Mouse (Mus musculus) layer of hippocampus, adult 9-10 months (tissue): ENCODE measurements around the gene Babam2.
"Not testable (repeated sequence)": the region's sequence is repeated elsewhere in the genome, so short reads cannot be mapped to it uniquely, and the experiment has no call there.

Experiments used
- DNase-seq: peaks from one replicate; pipeline ENCODE4 v3.0.0; 2022; ENCODE audit warnings: low spot score

Babam2 gene

DNA sequence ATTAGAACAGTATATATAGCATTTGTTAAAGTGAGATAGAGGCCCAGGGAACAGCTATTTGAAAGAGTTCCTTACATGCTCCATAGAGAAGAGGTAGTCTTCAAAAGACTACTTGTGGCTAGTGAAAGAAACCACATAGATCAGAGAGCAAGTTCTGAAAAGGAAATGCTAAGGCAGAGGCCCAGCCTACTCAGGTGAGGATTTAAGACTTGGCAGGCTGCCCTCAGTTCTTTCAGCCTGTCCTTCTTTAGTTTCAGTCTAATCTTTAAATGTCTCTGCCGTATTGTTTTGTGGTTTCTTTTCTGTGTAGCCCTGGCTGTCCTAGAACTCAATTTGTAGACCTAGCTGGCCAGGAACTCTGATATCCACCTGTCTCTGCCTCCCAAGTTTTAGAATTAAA, 134.1 kb downstream of the Babam2 start:
- no peak for DNase-seq

DNA sequence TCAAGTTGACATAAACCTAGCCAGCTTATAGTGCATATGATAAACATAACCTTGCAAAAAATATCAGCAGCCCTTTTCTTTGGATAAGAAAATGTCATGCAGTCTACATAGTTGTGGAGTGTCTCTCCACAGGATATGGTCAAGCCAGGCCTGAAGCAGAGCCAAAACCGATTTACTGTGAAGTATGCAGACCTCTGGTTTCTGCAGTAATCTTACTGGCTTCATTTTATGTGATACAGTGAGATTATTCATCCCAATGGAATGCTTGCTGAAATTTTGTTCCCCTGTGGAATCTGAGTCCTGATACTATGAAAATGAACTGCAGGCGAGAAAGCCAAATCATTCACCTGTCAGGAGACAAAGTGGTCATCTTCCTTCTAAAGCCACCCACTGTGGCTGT, 138.2 kb downstream of the Babam2 start:
- no peak for DNase-seq

DNA sequence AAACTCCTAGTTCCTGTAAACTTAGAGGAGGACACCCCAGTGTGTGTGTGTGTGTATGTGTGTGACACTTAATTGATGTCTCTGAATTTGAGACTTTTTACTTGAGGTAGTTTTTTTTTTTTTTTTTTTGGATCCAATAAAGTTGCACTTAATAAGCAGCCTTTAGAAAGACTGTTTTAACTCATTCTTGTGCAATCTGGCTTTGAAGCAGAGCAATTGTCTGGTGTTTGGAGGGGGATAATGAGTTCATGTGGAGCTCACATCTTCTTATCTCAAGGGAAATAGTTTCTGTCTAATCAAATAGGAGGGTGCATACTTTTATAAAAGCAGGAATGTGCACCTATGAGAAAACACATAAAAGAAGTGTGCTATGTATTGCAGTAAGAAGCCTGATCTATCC, 142.5 kb downstream of the Babam2 start:
- DNase-seq = no peak

DNA sequence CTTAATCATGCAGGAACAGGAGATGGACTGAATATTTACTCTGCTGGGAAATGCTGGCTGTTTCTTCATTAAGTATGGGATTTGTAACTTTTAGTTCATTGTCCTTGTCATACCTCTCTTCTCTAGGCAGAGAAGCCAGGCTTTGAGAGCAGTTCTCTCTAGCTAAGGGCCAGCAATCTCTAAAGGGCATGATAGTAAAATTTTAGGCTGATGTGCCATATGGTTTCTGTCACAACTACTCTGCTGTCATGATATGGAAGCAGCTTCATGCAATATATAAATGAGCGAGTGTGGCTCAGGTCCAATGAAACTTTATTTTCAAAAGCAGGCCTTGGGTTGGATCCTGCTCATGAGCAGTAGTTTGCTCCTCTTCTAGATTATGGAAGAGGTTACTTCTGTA, 142.9 kb downstream of the Babam2 start:
- DNase-seq = no peak

DNA sequence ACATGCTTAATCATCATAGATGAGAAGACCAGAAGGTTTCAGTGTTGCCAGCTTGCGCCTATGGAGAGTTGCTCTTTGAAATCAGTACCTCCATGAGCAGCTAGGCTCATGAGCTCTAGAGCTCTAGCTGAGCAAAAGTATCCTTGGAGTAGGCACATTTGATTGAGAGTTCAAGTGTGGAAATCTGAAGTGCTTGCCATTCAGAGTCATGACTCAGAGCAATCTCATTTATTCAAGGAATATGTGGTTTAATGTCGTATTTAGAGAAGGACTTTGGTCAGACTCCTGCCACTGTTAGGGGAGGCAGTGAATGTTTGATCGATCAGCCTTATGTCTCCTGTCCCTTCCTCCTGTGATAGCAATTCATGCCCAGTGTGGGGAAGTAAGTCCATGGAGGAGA, 147.4 kb downstream of the Babam2 start:
- no peak for DNase-seq

DNA sequence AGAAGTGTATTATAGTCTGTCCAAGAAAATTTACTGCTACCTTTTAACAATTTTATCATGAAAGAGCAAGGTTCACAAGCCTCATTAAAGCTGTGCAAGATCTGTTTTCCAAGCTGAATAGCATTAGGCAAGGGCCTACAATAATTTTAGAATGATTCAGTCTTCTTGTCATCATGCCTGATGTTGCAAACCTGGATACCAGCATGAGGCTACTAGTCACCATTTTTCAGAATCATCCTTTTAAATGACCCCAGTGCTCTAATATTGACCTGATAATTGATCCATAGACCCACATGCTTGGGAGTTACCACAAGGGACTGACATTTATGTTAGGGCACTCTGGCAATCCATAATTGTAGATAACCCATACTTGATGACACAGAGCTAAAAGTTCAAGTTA, 149.5 kb downstream of the Babam2 start:
- no peak for DNase-seq

DNA sequence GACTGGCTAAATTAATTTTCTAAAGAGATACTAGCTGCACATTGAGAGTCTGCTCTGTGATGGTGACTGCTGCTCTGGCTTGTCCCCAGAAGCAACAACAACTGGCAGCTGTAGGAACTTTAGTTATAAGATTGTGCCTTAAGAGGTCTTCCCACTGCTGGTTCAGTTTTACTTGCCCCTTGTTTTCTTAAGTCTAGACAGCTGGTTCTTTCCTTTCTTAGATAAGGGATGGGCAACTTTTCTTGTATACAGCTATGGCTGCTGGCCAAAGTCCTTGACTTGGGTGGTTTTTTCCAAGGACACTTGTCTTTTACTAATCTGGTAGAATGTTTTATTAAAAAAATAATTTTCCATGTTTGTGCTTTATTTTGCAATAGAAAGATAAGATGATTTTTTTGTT, 151.5 kb downstream of the Babam2 start:
- DNase-seq = no peak

DNA sequence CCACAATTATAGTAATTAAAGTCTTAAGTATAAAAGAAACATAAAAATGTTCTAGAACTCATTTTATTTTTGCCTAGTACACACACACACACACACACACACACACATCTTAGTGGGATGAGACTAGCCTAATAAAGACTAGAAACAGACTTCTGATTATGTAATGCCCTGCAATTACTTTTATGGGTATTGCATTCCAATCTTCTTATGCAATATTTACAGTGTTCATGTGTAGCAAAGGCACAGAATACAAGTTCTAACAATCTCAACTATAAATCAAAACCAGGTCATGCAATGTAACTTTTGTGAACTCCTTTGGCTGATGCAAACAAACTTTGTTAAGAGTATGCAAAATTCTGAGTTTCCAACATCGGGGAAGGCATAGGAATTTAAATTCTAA, 155.3 kb downstream of the Babam2 start:
- DNase-seq = no peak

DNA sequence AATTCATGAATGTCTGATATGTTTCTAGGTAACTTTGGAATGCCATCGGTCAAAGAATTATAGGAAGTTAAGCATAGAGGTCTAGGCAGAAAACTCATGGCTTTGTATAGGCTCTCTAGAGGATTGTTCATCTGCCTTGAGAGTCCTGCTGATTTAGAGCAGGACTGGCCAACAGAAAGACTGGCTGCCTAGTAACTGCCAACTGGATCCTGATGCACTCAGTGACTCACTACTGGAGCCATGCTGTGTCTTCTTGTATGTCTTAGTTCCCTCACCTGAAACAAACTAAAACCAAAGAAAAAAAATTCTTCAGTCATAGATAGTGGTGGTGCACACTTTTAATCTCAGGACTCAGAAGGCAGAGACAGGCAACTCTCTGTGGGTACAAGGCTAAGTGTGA, 156.3 kb downstream of the Babam2 start:
- no peak for DNase-seq

DNA sequence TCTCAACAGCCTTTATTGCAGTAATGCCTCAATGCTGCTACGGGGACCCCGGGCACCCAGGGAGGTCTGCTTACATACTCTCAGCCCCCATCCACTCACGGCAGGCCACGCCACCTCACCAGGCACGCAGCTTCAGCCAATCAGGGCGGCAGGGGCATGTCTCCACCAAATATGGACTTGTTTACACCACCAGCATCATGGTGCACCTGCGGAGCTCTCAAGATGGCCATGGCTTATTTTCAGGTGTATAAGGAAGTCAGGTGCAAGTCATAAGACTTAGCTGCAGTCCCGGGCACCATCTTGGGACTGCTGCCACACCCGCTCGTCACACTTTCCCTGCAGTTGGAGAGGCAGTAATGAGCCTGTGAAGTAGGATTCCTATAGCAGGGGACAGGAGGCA, 161.4 kb downstream of the Babam2 start:
- not testable (repeated sequence) for DNase-seq

DNA sequence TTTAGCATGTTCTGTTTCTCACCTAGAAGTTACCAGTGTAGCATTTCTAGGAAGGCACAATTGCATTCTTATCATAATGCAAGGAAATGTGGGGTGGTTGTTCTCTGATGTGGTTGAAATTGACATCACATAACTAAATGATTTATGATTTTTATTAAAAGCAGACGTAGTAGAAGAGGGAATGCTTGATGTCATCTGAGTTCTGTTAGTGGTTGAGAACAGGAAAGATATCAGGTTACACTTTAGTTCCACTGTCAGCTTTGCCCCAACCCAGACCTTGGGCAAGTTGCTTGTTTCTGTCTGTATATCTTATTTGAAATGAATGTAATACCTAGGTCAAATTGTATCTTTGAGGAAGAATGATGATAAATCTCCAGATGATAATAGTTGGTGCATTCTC, 162.9 kb downstream of the Babam2 start:
- DNase-seq = no peak

DNA sequence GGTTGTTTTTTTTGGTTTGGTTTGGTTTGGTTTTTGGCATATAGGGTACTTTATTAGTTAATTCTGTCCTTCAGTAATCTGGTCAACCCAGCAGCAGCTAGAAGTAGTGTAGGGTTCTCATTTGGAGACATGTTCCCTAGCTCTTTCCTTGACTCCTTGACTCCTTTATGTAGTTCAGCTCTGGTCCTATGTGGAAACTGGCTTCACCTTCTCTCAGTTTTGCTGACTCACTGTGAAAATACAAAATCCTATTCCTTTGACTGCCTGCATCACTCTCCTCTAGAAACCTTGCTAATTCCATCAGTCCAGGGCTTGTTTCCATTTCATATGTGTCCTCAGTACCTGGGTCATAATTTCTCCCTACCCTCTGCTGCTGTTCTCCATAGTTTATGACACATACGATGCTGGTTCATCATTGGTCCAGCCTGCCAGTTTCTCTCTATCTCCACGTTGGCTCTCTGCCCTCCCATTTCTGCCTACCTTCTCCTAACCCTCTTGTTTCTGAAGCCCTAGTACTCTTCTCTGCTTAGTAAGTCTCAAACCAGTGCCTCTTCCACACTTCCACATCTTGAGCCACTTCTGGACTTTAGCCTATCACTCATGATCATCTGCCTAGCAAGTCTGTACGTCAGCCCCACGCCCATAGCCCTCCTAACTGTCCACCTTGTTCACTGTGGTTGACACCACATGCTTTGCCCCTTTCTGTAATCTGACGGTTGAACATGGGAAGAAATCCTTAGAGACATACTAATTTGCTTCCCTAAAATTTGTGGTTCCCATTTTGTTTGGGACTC, 163.5 kb downstream of the Babam2 start:
- no peak for DNase-seq

DNA sequence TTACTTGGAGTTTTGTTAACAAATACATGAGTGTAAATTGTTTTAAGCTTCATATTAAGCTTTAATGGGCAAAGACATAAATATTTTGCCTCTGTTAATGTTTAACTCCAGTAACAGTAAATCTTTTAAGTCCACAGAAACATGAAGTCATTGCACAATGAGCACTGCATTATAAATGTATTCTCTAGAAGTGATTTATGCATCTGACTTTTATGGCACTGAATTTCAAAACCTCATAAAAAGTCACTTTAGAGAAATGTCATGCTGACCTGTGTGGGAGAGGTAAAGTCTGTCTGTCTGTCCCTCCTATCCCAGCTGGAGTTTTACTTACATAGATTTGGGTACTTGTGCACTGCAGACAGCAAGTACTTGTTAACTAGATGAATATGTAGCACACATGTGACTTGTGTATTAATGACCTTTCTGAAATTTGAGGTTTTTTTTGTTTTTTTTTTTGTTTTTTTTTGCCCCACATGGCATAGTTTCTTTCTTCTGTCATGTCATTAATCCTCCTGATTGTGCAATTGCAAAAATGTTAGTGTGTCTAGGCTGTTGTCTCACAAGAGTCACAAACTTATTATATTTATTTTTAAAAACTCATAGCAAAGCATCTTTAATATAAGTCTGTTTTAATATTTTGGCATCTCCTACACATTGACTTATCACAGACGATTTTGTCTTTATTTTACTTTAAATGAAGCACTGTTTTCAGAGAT, 165.4 kb downstream of the Babam2 start:
- DNase-seq = no peak

DNA sequence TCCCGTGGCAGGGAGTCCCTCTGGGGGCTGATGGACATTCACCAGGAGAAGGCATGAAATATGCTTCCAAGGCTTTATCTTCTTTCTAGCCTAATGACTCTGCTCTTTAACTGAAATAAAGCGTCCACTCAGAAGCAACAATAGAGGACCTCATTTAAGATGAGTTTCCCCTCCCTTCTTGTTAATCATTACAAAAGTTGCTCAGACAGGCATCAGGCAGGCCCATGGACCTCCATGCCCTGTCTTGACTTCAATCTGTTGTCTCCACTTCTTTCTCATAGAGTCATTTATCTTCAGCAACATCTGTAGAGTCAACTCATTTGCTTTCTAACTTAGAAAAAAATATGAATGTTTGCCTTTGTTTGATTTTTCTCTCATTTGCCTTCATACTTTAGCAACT, 166.6 kb downstream of the Babam2 start:
- DNase-seq = no peak

DNA sequence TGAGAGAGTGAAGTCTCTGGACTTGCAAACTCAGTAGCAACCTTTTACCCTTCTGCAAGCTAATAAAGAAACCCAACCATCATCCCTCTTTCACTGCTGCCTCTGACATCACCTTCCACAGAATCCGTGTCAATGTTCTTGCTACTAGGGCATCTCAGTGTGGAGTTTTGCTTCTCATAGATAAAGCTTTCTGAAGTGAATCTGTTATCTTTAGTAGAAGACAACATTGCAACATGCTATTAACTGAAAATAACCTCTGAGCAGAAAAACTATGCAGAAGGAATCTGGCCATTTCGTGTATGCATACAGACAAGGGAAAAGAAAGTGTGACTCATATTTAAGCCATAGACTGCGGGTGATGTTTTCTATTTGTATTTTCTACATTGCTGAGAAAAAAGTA, 168.6 kb downstream of the Babam2 start:
- no peak for DNase-seq

DNA sequence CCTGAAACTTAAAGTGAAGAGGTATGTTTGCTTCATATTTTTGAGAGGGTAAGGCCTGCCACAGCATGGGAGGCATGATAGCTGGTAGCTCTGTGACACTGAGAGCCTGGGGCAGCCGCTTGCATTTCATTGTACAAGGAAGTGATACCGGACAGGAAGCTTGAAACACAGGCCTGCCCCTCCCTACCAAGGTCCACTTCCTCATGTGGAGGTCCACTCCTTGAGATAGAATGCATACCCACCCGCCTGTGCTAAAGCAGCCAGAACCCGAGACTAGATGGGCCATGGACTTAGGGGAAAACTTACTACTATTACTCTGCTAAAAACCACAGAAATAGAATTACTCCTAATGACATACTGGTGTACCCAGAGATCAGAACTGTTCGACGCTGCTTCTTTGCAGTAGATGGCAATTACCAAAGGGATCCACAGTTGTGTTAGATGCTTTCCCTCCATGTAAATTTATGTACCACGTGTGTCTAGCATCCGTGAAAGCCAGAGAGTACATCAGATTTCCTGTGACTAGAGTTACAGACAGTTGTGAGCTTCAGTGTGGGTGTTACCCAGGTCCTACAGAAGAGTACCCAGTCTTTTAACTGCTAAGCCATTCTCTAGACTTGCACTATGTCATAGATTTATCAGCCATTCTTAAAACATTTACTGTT, 173.5 kb downstream of the Babam2 start:
- no peak for DNase-seq

DNA sequence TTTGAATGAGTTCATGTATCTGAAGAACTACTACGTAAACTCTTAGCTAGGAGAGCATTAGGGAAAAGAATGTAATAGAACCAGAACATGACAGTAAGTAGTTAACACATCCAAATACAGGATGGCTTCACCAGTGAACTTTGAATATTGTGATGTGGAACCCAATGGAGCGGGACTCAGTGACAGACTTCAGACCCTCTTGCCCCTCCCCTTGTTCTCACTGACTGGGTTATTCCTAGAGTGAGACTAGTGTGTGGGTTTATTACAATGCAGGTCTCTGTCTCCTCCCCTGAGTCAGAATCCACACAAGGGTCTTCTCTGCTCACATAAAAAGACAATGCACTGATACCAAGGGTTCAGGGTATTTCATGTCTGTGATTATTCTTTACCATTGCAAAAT, 175.8 kb downstream of the Babam2 start:
- DNase-seq = no peak

DNA sequence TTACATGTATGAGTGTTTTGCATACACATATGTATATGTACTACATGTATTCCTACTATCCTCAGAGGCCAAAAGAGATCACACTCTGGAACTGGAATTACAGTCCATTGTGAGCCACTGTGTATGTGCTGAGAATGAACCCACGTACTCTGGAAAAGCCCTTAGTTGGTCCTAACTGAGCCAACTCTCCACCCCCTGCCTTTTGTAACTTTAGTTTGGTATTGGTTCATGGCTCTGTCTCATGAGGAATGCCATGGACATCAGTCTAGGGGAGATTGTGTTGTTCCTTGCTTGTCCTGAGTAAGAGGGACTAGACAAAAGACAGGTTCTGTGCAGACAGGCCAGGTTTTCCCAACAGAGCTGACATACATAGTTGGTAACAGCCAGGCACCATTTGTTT, 177.1 kb downstream of the Babam2 start:
- no peak for DNase-seq

DNA sequence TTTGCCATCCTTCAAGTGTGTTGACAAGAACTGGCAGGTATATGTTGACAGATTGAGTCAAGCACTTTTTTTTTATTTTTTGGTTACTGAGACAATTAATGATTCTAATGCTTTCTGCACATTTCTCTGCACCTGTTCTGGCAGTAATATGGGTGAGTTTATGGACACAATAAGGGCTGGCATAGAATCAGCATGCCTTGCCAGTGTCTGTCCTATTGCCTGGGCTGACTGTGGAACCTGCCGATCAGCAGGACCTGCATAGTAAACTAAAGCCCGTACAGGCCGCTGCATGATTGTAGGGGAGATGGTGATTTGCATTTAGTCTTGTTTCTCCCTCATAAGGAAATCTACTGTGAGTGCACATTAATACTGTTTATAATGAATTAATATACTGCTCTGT, 178.0 kb downstream of the Babam2 start:
- no peak for DNase-seq

DNA sequence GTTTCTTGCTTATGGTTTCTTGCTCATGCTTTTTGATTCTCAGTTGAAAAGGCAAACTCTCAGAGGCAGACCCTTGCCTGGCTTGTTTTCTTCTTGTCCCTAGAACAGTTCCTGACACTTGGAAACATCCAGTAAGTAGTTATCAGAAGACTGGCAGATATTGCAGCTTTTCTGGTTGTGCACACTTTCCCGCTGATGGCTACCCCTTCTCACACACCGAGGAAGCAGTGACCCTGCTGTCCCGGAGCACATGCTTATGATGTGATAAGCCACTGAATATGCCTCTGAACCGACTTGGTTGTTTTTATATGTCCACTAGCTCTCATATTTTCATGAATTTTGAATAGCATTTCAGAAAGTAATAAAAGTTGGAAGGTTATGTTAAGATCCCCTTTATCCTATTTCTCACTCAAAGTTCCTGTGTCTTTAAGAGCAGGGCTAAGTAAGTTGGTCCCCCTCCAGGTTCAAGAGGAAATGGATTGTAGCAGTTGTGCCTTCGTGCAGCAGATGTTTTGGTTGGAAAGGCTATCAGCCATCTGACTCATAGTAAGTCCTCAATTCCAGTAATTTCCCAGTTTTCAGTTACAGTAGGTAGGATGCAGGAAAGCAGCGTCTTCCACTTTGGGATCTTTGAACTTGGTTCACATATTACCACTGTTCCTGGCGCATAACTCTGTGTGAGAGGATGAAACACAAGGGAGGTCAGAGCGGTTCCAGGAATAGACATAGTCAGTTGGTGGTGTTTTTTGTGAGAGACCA, 178.9 kb downstream of the Babam2 start:
- no peak for DNase-seq

DNA sequence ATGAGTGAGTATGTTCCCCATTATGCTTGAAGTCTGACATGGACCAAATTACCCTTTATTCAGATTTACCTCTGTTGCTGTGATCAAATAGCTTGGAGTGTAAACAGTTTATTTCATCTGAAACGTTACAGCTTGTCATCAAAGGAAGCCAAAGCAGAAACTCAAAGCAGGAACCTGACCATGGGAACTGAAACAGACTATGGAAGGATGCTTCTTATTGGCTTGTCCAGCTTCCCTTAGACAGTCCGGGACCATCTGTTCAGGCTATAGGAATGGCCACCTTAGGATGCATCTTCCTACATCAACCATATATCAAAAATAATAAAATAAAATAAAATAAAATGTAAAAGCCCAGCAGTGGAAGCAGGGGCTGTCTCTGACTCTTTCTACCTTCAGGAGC, 183.0 kb downstream of the Babam2 start:
- DNase-seq = no peak

DNA sequence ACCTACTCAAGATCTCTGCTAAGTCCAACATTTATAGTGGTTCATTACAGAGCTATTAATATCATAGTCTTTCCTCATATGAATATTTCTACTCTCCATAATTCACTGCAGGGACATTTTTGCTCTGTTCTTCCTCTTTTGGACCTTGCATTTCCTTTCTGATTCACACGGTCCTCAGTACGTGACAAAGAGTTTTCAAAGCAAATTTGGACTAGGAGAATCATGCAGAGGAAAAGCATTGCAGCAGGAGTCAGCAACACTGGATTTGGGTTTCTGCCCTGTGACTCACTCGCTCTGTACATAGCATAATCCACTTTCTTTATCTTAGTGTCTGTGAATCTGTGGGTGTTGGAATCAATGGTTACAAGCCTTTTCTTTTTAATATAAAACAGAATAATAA, 184.8 kb downstream of the Babam2 start:
- no peak for DNase-seq

DNA sequence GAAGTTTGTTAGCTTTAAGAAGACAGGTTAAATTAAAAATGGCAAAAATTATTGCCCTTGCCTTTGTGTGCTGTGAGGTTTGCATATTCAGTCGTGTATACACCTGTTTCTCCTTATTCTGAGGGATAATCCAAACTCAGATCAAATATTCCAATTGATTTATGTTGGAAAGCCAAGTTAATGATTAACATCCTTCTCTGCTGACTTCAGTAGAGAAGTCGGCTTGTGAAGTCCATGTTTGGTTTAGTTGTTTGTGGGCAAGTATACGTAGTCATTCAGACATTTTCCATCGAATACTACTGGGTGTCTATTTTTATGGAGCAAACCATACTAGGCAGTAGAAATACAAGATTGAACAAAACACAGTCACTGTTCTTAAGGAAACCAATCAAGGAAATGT, 187.5 kb downstream of the Babam2 start:
- DNase-seq = no peak
